Mouse (Mus musculus): ENCODE results near the gene Mettl7a1.
"Not testable (repeated sequence)": the region's sequence is repeated elsewhere in the genome, so short reads cannot be mapped to it uniquely, and the experiment has no call there.

Mettl7a1 gene

DNA sequence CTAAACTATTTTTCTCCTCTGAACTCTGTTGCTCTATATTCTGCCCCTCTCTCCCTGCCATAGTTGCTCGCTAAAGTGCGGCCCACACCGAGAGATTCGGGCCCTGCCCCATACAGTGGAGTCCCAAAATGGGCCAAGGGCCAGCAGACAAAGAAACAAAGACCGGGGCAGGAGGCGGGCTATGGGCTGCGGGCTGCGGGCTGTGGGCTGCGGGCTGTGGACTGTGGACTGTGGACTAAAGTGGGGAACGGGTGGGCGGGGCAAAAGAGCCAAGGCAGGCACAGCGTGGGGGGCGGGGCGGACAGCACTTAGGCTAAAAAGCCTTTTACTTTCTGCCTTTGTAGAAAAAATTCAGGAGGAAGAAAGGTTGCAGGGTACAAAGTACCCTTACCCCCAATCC lies 42.8 kb downstream of the Mettl7a1 start:
- DNase-seq: no peak

DNA sequence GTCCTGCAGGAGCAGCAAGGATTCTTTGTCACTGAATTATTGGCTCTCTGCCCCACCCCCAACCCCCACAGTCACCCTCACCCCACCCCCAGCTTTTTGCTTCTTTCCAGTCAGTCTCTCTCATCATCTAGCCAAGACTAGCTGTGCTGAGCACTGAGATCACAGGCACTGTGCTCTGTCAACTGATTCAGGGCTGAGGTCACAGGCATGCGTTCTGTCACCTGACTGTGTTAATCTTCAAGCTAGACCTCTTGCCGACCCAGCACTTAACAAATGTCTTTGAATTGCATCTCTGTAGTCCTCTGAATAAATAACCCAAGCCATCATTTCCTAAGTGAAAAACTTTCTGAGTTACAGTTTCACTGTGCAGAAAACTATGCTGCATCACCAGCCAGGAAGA lies 45.6 kb downstream of the Mettl7a1 start:
- no peak for DNase-seq

DNA sequence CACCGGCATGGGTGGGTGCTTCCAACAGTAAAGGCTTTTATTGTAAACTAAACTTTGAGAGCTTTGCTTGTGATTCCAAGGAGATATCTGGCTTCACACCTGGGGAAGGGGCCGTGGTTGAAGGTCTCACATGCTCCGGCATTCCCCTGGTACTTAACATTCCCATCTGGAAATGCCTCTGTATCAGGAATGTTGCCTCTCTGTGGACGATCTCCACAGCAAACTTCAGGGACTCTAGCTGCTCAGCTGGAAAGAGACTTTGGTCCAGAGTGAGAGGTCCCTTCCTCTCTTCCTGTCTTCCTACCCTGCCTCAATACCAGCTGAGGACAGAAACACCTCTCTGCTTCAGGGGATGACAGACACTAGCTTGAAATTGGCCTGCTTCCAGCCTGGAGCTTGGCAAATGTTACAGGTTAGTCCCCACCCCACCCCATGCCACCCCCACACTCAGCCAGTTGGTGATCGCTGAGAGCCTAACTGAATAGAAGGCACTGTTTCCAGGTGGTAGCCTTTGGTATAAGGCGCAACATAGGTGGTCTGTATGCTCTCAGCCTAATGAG lies 47.6 kb downstream of the Mettl7a1 start:
- no peak for DNase-seq

DNA sequence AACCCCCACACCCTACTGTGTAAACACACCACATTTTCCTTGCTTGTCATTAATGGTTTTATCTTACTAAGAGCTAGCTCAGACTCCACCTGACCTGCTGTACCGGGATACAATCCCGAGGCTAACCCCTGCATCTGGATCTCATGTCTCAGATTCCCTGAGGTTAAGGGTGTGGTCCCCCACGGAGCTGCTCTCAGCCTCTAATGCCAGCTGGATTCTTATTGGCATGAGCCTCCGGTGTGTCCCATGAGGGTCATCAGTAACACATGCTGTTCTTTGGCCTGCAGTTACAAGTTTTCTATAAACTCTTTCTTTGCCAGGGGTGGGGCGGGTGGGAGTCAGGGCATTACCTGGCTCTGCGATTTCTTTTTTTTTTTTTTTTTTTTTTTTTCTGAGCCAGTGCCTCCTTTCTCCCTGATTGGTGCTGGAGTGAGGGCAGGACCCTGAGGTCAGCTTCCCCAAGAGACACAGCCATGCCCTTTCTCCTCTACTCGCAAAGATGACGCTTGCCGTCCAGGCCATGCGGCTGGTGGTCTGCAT lies 48.8 kb downstream of the Mettl7a1 start, which contains the start of the genes Methig1 and Mettl7a2:
Methig1 (plus strand) TSS at position 439 of the 540 bp plus-strand sequence.
Mettl7a2 (plus strand) TSS at position 490 of the 540 bp plus-strand sequence.
- DNase-seq: no peak

DNA sequence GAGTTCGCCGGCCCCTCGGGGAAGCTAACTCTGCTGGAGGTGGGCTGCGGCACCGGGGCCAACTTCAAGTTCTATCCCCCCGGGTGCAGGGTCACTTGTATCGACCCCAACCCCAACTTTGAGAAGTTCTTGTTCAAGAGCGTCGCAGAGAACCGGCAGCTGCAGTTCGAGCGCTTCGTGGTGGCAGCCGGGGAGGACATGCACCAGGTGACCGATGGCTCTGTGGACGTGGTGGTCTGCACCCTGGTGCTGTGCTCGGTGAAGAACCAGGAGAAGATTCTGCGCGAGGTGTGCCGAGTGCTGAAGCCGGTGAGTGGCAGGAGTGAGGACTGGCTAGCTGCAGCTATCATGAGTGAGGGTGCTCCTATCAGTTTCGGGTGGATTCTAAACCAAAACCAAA lies 49.5 kb downstream of the Mettl7a1 start:
- DNase-seq: not testable (repeated sequence)

DNA sequence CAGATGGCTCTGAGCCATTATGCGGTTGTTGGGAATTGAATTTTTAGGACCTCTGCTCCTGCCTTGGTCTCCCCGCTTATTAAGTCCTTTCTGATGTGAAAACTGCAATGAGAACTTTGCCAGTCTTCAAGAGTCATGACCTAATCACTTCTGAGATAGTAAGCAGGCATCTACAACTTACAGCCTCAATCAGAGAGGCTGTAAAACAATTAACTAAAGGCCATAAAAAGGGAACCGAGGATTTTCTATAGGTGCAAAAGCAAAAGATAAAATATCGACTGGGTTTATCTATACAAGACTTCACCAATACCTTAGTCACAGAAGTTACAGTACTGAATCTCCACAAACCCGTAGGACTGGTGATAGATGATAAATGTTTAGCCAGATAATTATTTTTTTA lies 51.9 kb downstream of the Mettl7a1 start:
- DNase-seq: no peak

DNA sequence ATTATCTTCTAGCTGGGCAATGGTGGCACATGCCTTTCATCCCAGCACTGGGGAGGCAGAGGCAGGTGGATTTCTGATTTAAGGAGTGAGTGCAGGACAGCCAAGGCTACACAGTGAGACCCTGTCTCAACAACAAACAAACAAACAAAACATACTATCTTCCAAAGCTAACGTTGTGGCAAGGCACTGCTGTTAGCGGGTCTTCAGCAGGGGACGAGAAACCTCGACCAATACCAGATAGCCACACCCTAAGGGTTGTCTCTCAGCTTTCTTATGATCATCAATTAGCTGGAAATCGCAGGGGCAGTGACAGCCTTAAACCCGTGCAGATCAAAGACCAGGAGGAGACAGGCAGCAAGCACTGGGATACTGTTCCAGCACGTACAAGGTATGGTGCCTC lies 60.3 kb downstream of the Mettl7a1 start, which contains the start of gene Higd1c:
Higd1c (plus strand) TSS at position 301 of the 400 bp plus-strand sequence.
- DNase-seq: no peak

DNA sequence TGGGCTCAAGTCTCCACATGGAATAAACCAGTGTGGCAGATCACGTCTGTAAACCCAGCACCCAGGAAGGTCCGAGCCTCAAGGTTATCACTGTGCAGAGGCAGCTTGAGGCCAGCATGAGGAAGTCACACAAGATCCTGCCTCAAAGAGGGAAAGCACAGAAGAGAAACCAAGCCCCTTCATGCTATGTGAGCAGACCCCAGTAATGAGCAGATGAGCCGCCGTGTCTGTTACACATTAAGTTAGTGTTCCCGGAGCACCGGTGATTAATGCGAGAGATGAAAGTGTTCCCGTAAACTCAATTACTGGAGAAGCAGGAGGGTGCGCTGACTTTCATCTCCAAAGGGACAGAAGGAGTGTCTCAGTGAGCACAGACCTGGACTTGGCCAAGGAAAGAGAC lies 62.0 kb downstream of the Mettl7a1 start:
- DNase-seq: not testable (repeated sequence)

DNA sequence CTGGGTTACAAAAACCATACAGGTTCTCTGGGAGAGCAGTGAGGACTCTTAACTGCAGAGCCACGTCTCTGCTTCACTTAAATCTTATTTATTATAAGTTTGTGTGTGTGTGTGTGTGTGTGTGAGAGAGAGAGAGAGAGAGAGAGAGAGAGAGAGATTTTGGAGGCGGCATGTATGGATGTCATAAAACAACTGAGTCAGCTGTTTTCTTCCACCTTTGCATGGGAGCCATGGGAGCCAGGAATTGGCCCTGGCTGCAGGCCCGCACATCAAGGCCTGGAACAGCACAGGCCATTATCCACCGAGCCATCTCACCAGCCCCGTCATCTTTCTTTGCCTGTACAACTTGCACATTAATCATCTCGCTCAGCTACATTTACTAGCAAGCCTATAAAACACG lies 63.2 kb downstream of the Mettl7a1 start:
- DNase-seq: no peak

DNA sequence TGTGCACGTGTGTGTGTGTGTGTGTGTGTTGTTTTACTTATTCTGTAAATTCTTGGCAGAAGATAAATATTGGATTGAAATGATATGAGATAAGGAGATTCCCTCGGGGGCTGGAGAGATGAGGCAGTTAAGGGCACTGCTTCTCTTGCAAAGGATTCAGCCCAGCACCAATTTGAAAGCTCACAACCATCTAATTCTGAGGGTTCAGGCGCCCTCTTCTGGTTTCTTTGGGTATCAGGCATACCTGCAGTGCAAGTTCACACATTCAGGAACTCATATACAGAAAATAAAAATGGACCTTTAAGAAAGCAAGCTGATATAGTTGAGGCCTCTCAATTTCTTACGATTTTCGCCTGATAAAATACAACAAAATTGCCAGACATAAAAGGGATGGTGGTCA lies 71.1 kb downstream of the Mettl7a1 start:
- peak; percentile 63 to 81 for DNase-seq

DNA sequence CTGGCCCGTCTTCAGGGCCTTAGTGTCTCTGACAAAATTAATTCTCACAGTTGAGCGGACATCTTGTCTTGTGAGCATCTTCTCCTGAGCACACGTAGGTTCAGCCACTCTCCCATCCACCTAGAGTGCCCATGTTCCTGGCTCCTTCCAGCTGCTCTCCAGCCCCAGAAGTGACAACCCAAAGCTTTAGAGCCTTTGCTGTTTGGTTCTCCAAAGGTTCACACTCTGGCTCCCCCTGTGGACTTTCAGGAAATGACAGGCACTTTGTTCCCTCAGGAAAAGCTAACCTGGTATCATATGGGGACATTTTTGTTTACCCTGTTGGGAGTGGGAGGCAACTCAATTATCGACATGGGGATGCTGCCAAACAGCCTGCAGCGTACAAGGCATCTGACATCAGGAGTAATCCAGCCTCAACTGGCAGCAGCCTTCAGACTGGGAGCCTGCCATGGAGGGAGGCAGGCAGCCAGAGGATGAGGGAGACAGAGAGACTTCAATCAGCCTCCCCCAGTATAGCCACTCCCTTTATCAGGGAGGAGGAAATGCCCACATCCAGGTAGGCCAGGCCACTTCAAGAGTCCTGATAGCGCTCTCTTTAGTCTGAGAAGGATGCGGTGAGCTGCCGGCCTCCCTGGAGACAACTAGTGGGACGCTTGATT lies 74.0 kb downstream of the Mettl7a1 start:
- peak in 1 of 2 experiments; percentile 29 for DNase-seq

All from cerebellum, postnatal 25 days (tissue).